Mouse (Mus musculus): ENCODE results near the gene Tns3. TPM values are rescaled to one million over a fixed set of nuclear protein-coding genes. Genes with fewer than 3 reads are reported as not detected.

Tns3 gene
- polyA plus RNA-seq, 1 experiment from 2014 or later = 75.4 TPM

- ATAC-seq (no peak), DNase-seq (ENCODE audit: low read depth, low spot score) (no peak)
- no peaks in the 10 kb centered on the region for H3K27me3 ChIP-seq
- ChIA-PET POLR2A (interaction anchor here (1.9 kb wide), 1 partner anchor 11 kb away, joined by 5 read pairs; no protein-coding TSS in a partner anchor), CTCF (interaction anchor here (1.1 kb wide), 1 partner anchor 51 kb away, joined by 3 read pairs; no protein-coding TSS in a partner anchor)
- TF ChIP-seq CTCF (IDR thresholded peaks at IDR 0.05) = no peak
- in situ Hi-C loops (cut with MboI; ENCODE audit: low pct_unique_long_range_greater_than_20kb) = no loop called here
Observed at GRCm38 (mm10) chr11:8472439-8472838, 191.9 kb downstream of the Tns3 start.

DNA sequence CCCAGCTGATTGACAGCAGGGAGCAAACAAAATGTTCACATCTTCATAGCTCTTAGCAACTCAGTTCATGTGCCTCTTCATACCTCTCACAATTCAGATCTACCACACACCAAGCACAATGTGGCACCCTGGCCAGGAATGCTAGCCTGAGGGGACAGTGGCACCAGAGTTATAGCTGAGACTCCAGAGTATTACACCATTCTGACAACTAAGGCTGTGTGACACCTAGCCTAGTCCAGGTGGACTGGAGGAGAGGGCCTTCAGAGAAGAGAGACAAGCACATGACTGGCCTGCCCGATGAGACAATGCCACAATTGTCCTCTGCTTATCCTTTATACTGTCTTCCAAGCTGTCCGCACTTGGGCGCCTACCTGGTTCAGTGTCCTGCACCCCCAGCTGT, 192.8 kb downstream of the Tns3 start:
- CTCF ChIA-PET = interaction anchor here (1.1 kb wide), 1 partner anchor 52 kb away, joined by 3 read pairs; no protein-coding TSS in a partner anchor
- POLR2A ChIA-PET = no interaction called here
- in situ Hi-C loops (cut with MboI; ENCODE audit: low pct_unique_long_range_greater_than_20kb) = no loop called here
- no peaks in the 10 kb centered on the region for H3K27me3 ChIP-seq
- ATAC-seq (no peak), DNase-seq (ENCODE audit: low read depth, low spot score) (no peak)
- no peak for TF ChIP-seq CTCF (IDR thresholded peaks at IDR 0.05)

DNA sequence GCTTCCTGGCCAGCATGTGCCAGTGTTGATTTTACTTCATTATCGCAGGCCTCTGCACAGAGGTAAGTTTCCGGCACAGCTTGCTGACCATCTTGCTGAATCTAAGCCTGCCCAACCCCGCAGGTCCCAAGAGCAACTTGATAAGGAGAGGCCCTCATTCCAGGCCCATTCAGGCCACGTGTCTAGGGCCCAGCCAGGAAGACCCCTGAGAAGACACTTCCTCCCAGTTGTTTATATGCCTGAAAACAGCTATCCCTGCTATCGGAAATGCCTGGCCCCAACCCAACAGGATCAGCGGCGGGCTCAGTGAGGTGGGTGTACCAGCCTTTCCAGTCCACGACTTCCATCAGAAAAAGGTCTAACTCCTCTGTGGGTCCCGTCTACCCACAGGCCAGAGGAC, 194.8 kb downstream of the Tns3 start:
- DNase-seq (ENCODE audit: low read depth, low spot score) (no peak), ATAC-seq (no peak)
- ChIA-PET CTCF (interaction anchor here (0.6 to 1.0 kb wide), 2 partner anchors 9 to 54 kb away, joined by 3 to 4 read pairs; no protein-coding TSS in a partner anchor), POLR2A (no interaction called here)
- no peaks in the 10 kb centered on the region for H3K27me3 ChIP-seq
- TF ChIP-seq CTCF (IDR thresholded peaks at IDR 0.05) = no peak
- in situ Hi-C loops (cut with MboI; ENCODE audit: low pct_unique_long_range_greater_than_20kb) = no loop called here

- ATAC-seq = peak; percentile 93
Observed at GRCm38 (mm10) chr11:8468161-8469091, 195.9 kb downstream of the Tns3 start.

GRCm38 (mm10) chr11:8467403-8468160, 196.8 kb downstream of the Tns3 start:
- in situ Hi-C loops (cut with MboI; ENCODE audit: low pct_unique_long_range_greater_than_20kb) = no loop called here
- TF ChIP-seq CTCF (IDR thresholded peaks at IDR 0.05) = no peak
- no peak for DNase-seq (ENCODE audit: low read depth, low spot score)
- ChIA-PET CTCF (interaction anchor here (0.8 to 2.3 kb wide), 8 partner anchors 9 to 61 kb away, joined by 3 to 6 read pairs (median 4); no protein-coding TSS in a partner anchor), POLR2A (interaction anchor here (1.1 to 2.1 kb wide), 5 partner anchors 22 to 64 kb away, joined by 3 to 6 read pairs (median 3); no protein-coding TSS in a partner anchor)
- ATAC-seq = peak; percentile 6
- H3K27me3 ChIP-seq = no peaks in the 10 kb centered on the region

More at GRCm38 (mm10) chr11:8468161-8469091, 195.9 kb downstream of the Tns3 start:
- no peaks in the 10 kb centered on the region for H3K27me3 ChIP-seq
- ChIA-PET POLR2A (interaction anchor here (0.6 to 2.1 kb wide), 4 partner anchors 23 to 63 kb away, joined by 3 to 6 read pairs (median 3); no protein-coding TSS in a partner anchor), CTCF (interaction anchor here (0.8 to 2.3 kb wide), 8 partner anchors 10 to 60 kb away, joined by 3 to 6 read pairs (median 4); no protein-coding TSS in a partner anchor)
- in situ Hi-C loops (cut with MboI; ENCODE audit: low pct_unique_long_range_greater_than_20kb) = no loop called here
- TF ChIP-seq CTCF (IDR thresholded peaks at IDR 0.05) = no peak
- no peak for DNase-seq (ENCODE audit: low read depth, low spot score)

DNA sequence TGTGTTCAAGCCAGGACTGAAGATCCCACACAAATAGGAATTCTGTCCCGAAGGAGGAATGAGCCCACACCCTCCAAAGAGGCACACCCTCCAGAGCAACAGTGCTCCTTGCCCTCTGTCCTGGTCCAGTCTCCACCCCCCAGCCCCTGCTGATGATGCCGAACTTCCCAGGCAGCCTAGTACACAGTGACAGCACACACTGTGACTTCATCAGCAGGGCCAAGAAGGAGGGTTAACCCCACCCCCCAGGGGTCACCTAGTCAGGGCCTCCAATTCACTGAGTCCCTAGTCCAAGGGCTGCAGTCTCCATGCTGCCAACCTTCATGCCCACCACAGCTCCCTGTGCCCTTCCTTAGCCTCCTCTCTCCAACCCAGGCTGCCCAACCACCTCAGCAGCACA, 200.5 kb downstream of the Tns3 start:
- ChIA-PET POLR2A (interaction anchor here (0.8 kb wide), 1 partner anchor 13 kb away, joined by 4 read pairs; no protein-coding TSS in a partner anchor), CTCF (interaction anchor here (2.1 to 3.2 kb wide), 2 partner anchors 20 to 61 kb away, joined by 6 to 13 read pairs; no protein-coding TSS in a partner anchor)
- no peaks in the 10 kb centered on the region for H3K27me3 ChIP-seq
- no peak for DNase-seq (ENCODE audit: low read depth, low spot score)
- no peak for TF ChIP-seq CTCF (IDR thresholded peaks at IDR 0.05)
- in situ Hi-C loops (cut with MboI; ENCODE audit: low pct_unique_long_range_greater_than_20kb) = no loop called here
- ATAC-seq = no peak

DNA sequence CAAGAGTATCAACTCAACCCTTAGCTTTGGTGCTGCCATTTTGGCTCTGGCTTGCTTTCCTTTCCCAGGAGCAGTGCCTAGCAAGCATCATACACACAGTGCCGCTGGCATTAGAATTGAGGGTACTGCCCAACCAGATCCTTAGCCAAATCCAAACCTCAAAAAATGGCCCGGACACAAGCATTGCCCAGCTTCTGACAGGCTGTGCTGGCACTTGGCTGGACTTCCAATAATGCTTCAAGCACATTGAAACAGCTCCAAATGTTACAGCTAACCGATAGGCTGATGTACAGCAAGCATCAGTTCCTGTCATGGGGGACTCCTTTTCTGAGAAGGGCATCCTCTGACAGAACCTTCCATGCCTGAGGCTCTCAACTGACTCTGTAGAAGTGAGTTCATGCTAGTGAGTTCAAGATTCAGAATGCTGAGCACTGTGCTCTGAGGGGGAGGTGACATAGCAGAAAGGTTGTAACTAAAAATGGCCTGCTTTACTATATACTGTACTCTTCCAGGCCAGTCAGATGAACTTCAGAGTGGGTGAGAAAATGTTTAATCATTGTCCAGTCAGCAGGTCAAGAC, 201.4 kb downstream of the Tns3 start:
- no peak for DNase-seq (ENCODE audit: low read depth, low spot score)
- CTCF ChIA-PET = interaction anchor here (1.3 to 3.2 kb wide), 4 partner anchors 16 to 62 kb away, joined by 6 to 13 read pairs (median 6); no protein-coding TSS in a partner anchor
- no peaks in the 10 kb centered on the region for H3K27me3 ChIP-seq
- POLR2A ChIA-PET = interaction anchor here (0.8 kb wide), 1 partner anchor 12 kb away, joined by 4 read pairs; no protein-coding TSS in a partner anchor
- TF ChIP-seq CTCF (IDR thresholded peaks at IDR 0.05) = no peak
- peak; percentile 36 for ATAC-seq
- in situ Hi-C loops (cut with MboI; ENCODE audit: low pct_unique_long_range_greater_than_20kb) = no loop called here

DNA sequence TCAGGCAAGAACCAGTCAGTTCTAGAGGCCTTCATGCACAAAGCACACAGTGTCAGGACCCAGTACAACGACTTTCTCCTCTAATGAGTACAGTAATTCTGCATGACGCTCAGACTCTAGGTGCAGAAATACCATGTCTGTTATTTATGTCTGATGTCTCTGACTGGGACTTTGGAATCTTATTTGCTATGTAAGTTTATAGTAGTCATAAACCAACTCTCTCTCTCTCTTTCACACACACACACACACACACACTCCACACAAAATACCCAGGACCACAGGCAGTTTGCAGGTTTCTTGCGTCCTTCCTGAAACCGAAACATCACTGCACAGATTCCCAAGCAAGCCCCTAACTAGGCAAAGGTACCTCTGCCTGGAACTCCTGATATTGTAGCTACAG, 203.5 kb downstream of the Tns3 start:
- no peaks in the 10 kb centered on the region for H3K27me3 ChIP-seq
- DNase-seq (ENCODE audit: low read depth, low spot score) (no peak), ATAC-seq (no peak)
- ChIA-PET CTCF (interaction anchor here (0.6 kb wide), 1 partner anchor 63 kb away, joined by 3 read pairs; no protein-coding TSS in a partner anchor), POLR2A (no interaction called here)
- in situ Hi-C loops (cut with MboI; ENCODE audit: low pct_unique_long_range_greater_than_20kb) = no loop called here
- TF ChIP-seq CTCF (IDR thresholded peaks at IDR 0.05) = no peak

DNA sequence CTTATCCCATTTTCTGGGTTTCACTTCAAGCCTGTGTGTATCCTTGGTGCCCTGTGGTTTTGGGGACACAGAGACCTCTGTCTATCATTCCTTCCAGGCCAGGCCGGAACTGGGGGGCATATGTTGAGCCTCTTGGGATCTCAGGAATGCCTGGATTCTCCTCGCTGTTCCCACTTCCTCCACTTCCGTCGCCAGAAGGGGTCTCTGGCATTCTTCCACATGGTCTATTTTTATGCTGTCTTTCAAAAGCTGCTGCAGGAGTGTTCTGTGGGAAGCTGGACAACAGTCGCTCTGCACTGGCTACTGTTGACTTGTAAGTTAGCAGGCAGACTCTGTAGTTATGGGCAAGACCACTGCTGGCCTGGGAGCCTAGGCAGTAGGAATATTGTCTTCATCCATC, 206.4 kb downstream of the Tns3 start:
- DNase-seq (ENCODE audit: low read depth, low spot score) (no peak), ATAC-seq (no peak)
- H3K27me3 ChIP-seq = no peaks in the 10 kb centered on the region
- no peak for TF ChIP-seq CTCF (IDR thresholded peaks at IDR 0.05)
- ChIA-PET CTCF (interaction anchor here (0.7 to 1.4 kb wide), 5 partner anchors 9 to 402 kb away, joined by 3 to 4 read pairs (median 3); no protein-coding TSS in a partner anchor), POLR2A (no interaction called here)
- in situ Hi-C loops (cut with MboI; ENCODE audit: low pct_unique_long_range_greater_than_20kb) = no loop called here
